Mouse (Mus musculus) kidney, adult 8-10 months (tissue): Measurements from ENCODE around the gene Lgr5.

Experiments used
- DNase-seq, 2 experiments: peaks; one replicate each; pipeline ENCODE4 v3.0.0; 2022

Lgr5 gene

GRCm38 (mm10) chr10:115587301-115587969 lies at the start of gene Lgr5:
TSS of gene Lgr5 (minus strand) at chr10:115587780.
- peak; percentile 10 to 22 for DNase-seq

GRCm38 (mm10) chr10:115626678-115627077 lies 39.1 kb upstream of the Lgr5 start:
- DNase-seq, result no peak

- DNase-seq, result no peak
Measured at GRCm38 (mm10) chr10:115624957-115625356, 37.4 kb upstream of the Lgr5 start.

- DNase-seq, result peak in 1 of 2 experiments; percentile 4
Measured at GRCm38 (mm10) chr10:115623956-115624671, 36.5 kb upstream of the Lgr5 start.

GRCm38 (mm10) chr10:115623481-115623880 lies 35.9 kb upstream of the Lgr5 start:
- no peak for DNase-seq

- DNase-seq, result no peak
Measured at GRCm38 (mm10) chr10:115618288-115618856, 30.8 kb upstream of the Lgr5 start.

GRCm38 (mm10) chr10:115617456-115618287 lies 30.1 kb upstream of the Lgr5 start:
- DNase-seq, result peak; percentile 5 to 28

GRCm38 (mm10) chr10:115595748-115596147 lies 8.2 kb upstream of the Lgr5 start:
- no peak for DNase-seq

- DNase-seq, result no peak
Measured at GRCm38 (mm10) chr10:115593651-115594050, 6.1 kb upstream of the Lgr5 start.

- DNase-seq, result no peak
Measured at GRCm38 (mm10) chr10:115593221-115593620, 5.6 kb upstream of the Lgr5 start.

- no peak for DNase-seq
Measured at GRCm38 (mm10) chr10:115587979-115588378, 399 bp upstream of the Lgr5 start.

- DNase-seq, result peak in 1 of 2 experiments; percentile 13
Measured at GRCm38 (mm10) chr10:115586246-115587231, 1.0 kb downstream of the Lgr5 start.

GRCm38 (mm10) chr10:115585491-115586245 lies 1.9 kb downstream of the Lgr5 start:
- no peak for DNase-seq

GRCm38 (mm10) chr10:115584656-115585055 lies 2.9 kb downstream of the Lgr5 start:
- DNase-seq, result no peak

- no peak for DNase-seq
Measured at GRCm38 (mm10) chr10:115583071-115583470, 4.5 kb downstream of the Lgr5 start.

GRCm38 (mm10) chr10:115581971-115582370 lies 5.6 kb downstream of the Lgr5 start:
- DNase-seq, result no peak

- DNase-seq, result no peak
Measured at GRCm38 (mm10) chr10:115579494-115579893, 8.1 kb downstream of the Lgr5 start.

- no peak for DNase-seq
Measured at GRCm38 (mm10) chr10:115579076-115579475, 8.5 kb downstream of the Lgr5 start.

GRCm38 (mm10) chr10:115571734-115572440 lies 15.7 kb downstream of the Lgr5 start:
- no peak for DNase-seq

- DNase-seq, result no peak
Measured at GRCm38 (mm10) chr10:115571317-115571716, 16.3 kb downstream of the Lgr5 start.
